Mouse (Mus musculus) bone marrow macrophage, adult 2 months (primary cell): Measurements from ENCODE around the gene Rccd1.

Source experiments
- CTCF ChIP-seq: IDR thresholded peaks from 2 replicates; pipeline ENCODE4 v1.5.1; 2012; ENCODE audit warnings: low read depth, mild to moderate bottlenecking, low read length, moderate library complexity
- POLR2A ChIP-seq: IDR thresholded peaks from 2 replicates; pipeline ENCODE4 v1.6.1; 2012; ENCODE audit warnings: mild to moderate bottlenecking, low read depth, low read length, borderline replicate concordance

- no peak for TF ChIP-seq POLR2A
- no peak for TF ChIP-seq CTCF
These were observed 38.5 kb downstream of the Rccd1 start for GRCm38 (mm10) chr7:80285725-80286124.
